Mouse (Mus musculus) kidney, adult 8-10 months (tissue): Measurements from ENCODE around the gene Glce.
A peak's percentile ranks its signal among the peaks of the same experiment; 100 is the strongest.

Experiments
- DNase-seq, 2 experiments: peaks; one replicate each; pipeline ENCODE4 v3.0.0; 2022

Gene Glce

GRCm38 (mm10) chr9:62122508-62123215, at the start of gene Glce:
Gene Glce, minus strand, starts transcription at chr9:62122655.
- DNase-seq, result peak; percentile 98 to 99

DNA sequence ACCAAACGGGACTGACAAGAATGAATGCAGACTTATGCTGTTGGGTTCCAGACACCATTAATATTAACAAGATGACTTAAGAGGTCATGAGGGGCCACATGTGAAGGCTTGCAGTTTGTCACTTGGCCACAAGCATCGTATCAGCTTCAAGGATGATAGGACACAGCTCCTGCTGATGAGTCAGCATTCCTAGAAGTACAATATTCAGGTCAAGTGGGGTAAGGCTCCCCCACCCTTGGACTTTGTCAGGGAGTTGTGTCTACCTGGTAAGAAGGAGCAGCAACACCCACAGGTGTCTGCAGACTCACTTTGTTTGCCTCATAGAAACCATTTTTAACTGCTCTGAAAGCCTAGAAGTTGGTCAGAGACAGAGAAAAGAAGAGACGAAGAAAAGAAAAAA, 49.8 kb upstream of the Glce start:
- no peak for DNase-seq

GRCm38 (mm10) chr9:62170921-62171320, 48.5 kb upstream of the Glce start:
- DNase-seq, result no peak

DNA sequence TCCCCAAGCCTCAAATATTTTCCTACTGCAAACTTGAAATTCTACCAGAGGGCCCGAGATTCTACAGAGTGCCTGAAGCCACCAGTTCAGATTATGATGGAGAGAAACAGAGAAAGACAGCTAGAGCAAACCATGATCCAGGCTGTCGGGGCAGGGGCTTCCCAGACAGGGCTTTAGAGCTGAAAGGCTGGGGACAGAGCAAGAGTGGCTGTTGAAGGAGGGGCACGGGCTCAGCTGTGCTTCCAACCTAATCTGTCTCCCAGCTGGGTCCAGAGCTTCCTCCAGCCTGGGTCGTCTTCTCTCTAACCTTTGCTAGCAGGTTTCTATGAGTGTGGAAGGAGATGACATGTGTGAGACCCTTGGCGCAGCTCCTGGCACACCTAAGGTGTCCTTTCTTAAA, 44.2 kb upstream of the Glce start:
- no peak for DNase-seq

DNA sequence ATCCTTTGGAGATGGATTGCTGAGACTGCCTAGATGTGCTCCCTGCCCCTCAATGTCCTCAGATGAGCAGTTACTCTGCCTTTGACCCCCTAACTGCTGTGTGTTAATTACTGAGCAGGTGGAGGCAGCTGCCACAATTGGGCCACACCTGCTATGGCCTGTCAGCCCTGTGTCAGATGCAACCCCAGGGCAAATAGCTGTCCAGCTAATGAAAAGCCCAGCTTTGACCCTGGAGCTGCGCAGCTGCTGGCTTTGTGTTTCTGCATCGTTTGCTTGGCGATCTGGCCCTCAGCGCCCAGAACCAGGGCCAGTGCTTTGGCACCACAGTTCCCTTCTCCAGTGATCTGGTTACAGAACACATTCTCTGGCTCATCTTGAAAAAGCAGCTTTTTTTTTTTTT, 43.7 kb upstream of the Glce start:
- no peak for DNase-seq

DNA sequence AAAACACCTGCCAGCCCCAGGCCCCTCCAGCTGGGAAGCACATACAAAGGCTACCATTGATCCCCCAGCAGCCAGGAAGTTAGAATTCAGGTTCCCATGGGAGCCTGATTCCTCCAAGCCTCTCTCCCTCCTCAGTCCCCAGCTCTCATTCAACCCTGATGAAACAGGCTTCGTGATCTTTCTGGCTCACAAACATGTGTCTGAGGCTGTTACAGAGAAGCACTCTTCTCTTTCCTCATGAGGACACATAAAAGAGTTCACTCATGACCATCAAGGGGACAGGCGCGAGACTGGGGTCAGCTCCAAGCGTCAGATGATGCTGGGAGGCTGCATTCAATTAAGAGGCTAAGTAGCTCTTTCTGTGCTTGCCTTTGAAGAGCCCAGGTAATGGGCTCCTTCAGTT, 40.4 kb upstream of the Glce start:
- DNase-seq, result no peak

DNA sequence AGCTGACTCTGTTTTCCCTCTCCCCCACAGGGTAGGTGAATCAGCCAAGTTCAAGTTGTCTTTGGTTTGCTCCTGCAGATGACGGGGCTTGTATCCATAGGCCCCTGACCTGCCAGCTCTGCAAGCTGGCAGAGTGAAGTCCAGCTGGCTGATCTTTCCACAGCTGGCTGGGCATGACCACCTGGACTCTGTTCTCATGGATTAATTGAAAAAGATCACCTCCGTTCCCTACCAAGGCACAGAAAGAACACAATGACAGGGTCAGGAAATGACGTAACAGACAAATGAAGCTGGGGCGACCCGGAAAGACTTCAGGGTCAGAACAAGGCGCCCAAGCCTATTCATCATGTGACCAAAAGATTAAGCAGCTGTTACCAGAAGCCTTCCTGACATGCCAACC, 38.3 kb upstream of the Glce start:
- peak; percentile 47 to 52 for DNase-seq

DNA sequence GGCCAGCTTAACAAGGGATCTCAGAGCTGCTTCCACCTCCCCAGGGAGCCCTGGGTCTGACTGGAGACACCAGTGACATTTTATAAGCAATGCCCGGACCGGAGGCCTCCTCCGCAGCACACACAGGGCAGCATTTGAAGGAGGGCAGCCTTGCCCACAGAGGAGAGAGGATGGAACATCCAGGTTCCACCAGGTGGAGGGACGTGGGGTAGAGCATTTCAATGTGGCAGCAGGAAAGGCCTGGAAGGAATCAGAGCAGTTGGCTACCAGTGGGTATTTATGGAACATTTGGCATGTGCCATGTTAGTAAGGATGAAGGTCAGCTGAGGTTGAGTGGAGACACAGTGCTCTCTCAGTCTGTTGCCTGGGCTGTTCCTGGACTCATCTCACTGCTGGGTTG, 36.3 kb upstream of the Glce start:
- DNase-seq, result no peak

DNA sequence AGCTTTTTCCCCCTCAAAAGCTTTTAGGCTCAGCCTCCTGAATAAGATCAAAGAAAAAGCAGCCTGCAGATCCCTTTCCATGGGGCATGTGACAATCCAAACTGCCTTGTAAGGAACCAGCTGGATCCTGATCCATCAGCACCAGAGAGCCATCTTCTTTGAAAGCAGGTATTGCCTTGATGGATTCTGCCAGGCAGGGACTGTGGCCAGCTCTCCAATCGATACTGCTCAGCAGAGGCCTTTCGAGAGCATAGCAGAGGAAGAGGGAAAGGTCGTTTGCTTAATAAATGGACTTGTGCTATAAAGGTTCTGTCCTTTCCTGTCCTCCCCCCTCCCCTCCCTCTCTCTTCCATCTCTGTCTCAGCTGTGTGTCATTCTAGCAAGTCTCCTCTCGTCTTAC, 33.4 kb upstream of the Glce start:
- DNase-seq, result no peak

DNA sequence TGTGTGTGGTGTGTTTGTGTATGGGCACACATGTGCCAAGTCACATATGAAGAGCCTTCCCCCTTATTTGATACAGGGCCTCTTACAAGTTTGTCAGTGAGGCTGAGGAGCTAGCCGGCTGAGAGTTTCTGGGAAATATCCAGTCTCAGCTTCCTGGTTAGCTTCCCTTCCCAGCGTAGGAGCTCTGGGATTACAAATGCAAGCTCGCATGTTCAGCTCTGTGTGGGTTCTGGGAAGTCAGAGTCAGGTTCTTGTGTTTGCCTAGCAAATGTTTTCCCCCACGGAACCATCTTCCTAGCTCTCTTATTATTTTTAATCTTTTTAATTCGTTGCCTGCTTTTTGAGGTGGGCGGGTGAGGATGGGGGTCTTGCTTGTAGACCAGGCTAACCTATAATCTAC, 32.9 kb upstream of the Glce start:
- no peak for DNase-seq

DNA sequence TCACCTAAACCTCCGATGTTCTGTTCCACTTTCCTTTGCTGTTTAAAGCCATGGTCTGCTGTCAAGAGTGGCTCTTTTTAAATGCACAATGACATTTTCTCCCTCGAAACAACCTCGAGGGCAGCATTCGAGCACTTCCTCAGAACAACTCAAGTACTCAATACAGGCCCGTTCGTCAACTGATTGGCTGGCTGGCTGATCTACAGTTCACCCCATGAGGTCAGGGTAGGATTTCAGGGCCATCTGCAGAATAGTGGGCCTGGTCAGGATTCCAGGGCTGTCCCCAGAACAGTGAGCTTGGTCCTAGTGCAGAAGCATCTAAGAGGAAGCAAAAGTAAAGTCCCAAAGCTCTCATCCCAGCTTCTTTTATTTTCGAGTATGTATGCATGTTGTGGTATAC, 32.5 kb upstream of the Glce start:
- DNase-seq, result no peak

GRCm38 (mm10) chr9:62154551-62154950, 32.1 kb upstream of the Glce start:
- no peak for DNase-seq

DNA sequence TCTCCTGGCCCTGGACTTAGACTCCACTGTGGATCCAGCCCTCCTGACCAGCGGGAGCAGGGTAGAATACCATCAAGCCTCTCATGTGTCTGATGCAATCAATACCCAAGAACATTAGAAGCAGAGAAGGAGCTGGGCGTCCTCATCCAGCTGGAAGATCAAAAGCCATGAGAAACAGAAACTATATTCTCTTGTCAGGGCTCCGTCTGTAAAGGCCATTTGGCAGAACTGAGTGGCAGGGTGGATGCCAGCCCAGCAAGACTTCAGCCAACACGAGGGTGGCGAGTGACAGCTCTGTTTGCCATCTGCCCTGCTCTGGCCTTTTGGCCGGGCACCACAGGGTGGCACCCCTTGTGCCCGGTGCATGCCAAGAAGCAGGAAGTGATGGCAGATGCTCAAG, 30.8 kb upstream of the Glce start:
- no peak for DNase-seq

DNA sequence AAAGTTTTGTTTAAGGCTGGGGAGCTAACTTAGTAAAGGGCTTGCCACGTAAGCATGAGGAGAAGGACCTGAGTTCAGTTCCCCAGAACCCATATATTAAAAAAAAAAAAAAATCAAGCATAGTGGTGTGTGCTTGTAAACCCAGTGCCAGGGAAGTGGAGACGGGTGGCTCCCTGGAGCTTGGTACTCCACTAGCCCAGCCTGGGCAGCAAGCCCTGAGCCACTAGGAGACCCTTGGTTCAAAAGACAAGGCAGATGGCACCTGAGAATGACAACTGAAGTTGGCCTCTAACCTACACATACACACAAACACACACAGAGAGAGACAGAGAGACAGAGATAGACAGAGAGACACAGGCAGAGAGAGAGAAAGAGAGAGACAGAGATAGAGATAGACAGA, 30.1 kb upstream of the Glce start:
- DNase-seq, result no peak

DNA sequence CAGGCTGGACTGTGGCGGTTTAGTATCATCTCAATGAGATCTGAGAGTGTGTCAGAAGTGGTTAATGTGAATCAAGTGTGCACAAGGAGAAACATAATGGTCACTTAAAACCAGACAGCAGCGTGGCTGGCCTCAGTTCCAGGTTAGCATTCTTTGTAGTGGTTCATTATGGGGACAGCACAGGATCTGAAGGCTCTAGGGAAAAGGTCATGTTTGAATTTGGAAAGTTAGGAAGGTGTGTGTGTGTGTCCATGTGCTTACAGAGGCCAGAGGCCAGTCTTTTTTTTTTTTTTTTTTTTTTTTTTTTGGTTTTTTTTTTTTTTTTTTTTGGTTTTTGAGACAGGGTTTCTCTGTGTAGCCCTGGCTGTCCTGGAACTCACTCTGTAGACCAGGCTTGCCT, 22.7 kb upstream of the Glce start:
- no peak for DNase-seq

GRCm38 (mm10) chr9:62143428-62143827, 21.0 kb upstream of the Glce start:
- no peak for DNase-seq

- DNase-seq, result no peak
Observed at GRCm38 (mm10) chr9:62139027-62139426, 16.6 kb upstream of the Glce start.

DNA sequence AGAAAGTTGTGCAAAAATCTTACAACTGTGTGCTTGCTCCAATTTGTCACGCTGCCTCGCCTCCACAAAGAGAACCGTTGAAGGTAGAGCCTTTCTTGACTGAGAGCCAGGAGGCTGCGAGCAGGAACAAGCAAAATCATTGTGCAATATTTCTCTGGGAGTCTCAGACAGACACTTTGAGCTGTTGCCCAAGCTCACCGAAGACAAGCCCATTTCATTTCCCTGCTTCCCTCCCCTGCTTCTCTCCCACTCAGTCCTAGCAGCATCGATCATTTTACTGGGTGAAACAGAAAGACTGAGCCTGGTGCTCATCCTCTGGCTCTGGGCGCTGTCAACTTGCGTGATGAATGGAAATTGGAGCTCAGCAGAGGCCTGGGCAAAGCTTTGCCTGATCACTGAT, 14.8 kb upstream of the Glce start:
- no peak for DNase-seq

GRCm38 (mm10) chr9:62132005-62132782, 9.7 kb upstream of the Glce start:
- no peak for DNase-seq

DNA sequence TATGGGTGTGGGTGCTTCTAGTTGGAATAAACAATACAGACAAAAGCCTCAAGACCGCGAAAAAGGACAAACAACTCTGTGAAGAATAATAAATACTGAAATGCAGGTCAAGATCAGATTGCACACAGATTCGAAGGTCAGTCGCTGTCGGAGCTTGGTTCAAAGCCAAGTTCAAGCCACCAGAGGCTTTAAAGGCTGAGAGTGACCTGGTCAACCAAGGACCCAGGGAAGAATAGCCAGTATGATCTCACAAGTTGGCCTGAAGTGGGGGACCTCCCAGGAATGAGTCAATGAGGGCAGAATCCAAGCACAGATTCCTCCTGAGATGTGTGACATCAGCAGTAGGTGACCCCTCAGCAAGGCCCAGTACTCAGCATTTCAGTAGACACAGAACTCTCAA, 8.3 kb upstream of the Glce start:
- DNase-seq, result no peak

DNA sequence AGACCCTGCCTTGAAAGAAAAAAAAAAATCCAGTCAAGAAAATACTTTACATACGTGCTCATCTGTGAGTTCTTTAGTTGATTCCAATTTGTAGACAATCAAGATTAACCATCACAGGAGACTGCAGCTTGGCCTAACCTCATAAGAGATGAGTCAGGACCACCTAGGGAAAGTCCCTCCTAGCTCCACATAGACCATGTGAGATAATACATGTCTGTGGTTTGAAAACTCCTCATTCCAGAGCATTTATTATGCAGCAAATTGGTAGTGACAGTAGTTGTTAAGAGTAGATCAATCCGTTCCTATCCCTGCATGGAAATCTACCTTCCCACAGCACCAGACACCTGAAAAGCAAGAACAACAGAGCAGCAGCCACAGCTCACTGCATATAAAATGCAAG, 5.6 kb upstream of the Glce start:
- DNase-seq, result no peak

GRCm38 (mm10) chr9:62125986-62126575, 3.6 kb upstream of the Glce start:
- no peak for DNase-seq

- DNase-seq, result no peak
Observed at GRCm38 (mm10) chr9:62124266-62124665, 1.8 kb upstream of the Glce start.

- no peak for DNase-seq
Observed at GRCm38 (mm10) chr9:62123496-62123895, 1.0 kb upstream of the Glce start.
